Mouse (Mus musculus) lung, postnatal 25 days (tissue): Measurements from ENCODE around the gene Commd4.
"Not testable (repeated sequence)": the region's sequence is repeated elsewhere in the genome, so short reads cannot be mapped to it uniquely, and the experiment has no call there.

ENCODE experiments used
- DNase-seq: peaks from one replicate; pipeline ENCODE4 v3.0.0; 2022; ENCODE audit warnings: low spot score

Gene Commd4

GRCm38 (mm10) chr9:57158013-57158470 is at the start of gene Commd4:
TSS of gene Commd4 (minus strand) at chr9:57158331.
- peak; percentile 96 for DNase-seq

- DNase-seq, result no peak
Observed at GRCm38 (mm10) chr9:57206896-57207295, 48.8 kb upstream of the Commd4 start.

DNA sequence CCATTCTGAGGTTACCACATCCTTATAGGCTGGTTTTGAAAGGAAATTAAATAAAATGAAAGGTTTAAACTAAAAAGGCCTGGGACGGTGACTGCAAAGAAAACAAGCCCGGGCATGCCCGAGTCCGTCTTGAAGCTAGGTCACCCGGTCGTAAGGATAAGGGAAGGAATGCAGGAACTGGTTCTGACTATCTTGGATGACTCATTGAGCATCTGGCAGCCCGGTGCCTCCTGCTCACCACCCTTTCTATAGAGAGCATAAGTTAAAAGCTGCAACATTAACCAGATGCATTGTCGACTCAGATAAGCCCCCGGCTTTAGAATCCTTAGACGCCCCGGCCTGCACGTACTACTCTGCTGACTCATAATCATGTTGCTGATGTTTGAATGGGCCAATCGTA is 45.4 kb upstream of the Commd4 start:
- DNase-seq, result not testable (repeated sequence)

GRCm38 (mm10) chr9:57202981-57203380 is 44.9 kb upstream of the Commd4 start:
- DNase-seq, result no peak

DNA sequence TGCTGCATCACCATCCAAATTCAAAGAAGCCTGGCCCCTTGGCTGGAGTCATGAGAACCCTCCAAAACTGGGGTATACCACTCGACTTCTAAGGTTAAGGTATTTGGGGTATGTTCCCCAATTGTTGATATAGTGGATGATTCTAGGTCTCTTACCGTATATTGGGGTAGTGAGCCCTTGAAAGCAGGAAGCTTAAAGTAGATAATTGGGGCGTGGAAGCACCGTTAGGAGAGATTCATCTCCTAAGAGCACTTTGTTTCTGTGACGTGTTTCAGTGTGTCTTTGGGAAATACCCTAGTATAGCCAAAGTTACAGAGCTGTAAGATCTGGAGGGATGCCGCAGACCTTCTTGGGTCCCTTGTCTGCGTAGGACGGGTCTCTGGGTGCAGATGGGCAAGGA is 39.3 kb upstream of the Commd4 start:
- no peak for DNase-seq

DNA sequence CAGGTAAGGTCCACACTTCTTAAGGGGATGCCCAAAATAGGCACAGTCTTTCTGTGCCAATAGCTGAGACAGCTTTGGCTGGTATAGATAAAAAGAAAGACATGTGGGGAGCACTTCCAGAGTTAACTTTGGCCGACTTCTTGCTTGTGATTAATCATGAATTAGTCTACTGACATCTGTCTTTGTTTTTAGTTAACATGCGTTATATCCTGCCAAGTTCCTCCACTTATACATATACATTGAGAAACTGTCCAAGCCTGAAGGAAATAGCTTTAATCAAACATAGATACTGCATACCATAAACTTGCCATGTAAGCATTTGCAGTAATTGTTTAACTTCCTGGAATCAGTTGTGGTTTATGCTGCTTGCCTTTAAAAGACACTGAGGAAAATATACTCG is 38.6 kb upstream of the Commd4 start:
- no peak for DNase-seq

- no peak for DNase-seq
Observed at GRCm38 (mm10) chr9:57168411-57168810, 10.3 kb upstream of the Commd4 start.

DNA sequence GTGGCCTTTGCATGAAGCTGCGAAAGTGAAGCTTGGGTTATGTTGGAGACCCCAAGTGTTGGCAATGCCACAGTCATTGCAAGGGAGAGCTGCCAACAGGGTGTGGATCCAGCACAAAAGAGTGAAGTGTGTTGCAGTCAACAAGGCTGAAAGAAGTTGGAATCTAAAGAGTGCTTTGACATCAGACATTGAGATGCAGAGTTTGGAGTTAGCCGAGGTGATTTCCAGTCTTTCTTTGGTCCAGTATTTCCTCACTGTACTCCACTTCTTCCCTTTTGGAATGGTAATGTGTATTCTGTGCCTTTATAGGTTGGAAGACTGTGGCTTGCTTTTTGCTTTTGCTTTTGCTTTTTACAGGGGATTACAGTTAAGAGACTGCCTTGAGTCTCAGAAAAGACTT is 8.0 kb upstream of the Commd4 start:
- DNase-seq, result no peak

DNA sequence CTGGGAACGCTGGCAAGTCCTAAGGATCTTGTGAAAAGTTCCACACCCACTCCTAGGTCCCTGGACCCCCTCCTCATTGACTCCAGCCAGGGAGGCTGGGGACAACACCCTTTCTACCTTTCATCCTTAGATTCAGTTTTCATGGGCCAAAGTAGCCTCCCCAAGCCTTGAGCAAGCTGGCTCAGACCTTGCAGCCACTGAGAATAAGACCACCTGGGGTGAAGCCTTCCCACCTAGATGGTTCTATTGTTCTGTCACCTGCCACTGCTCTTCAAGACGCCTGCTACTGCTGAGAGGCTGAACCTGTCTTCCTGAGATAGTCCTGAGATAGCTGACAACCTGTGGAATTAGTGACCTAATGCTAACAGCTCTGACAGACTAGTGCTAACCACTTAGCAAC is 5.0 kb upstream of the Commd4 start:
- DNase-seq, result no peak

DNA sequence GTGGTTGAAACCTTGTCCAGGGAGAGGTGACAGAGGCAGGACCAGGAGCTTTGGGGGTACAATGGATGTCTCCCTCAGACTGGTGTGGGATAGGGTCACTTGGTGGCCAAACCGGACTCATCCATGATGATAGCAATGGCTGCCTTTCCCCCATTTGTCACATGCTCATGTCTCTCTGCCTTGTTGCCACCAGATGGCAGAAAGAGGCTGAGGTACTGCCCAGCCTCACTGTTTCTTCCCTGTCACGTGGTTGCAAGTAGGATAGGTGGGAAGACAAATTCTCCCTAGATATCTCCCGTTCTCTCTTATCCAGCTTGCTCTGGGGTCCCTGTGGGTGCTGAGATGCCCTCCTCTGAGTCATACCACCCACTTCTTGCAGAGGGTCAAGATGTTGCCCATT is 4.4 kb upstream of the Commd4 start:
- DNase-seq, result peak; percentile 14

GRCm38 (mm10) chr9:57158506-57158905 is 375 bp upstream of the Commd4 start:
- DNase-seq, result no peak

DNA sequence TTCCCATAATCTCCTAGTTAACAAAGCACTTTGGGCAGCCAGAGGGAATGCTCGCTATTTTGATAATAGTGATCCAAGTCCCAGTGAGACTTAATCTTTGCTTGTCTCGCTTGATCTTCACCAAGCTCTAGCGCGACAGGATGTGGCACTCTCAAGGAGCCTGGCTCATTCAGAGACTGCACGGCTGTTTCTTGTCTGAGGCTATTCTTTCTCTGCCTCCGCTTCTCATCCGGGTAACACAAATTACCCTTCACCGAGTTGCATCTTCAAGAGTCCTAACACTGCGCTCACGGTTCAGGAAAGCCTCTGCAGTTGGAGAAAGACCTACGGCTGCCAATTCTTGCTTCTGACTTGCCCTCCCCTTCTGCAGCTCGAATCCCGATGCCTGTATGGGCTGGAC is 632 bp downstream of the Commd4 start:
- DNase-seq, result no peak

GRCm38 (mm10) chr9:57156823-57157222 is 1.3 kb downstream of the Commd4 start:
- no peak for DNase-seq

DNA sequence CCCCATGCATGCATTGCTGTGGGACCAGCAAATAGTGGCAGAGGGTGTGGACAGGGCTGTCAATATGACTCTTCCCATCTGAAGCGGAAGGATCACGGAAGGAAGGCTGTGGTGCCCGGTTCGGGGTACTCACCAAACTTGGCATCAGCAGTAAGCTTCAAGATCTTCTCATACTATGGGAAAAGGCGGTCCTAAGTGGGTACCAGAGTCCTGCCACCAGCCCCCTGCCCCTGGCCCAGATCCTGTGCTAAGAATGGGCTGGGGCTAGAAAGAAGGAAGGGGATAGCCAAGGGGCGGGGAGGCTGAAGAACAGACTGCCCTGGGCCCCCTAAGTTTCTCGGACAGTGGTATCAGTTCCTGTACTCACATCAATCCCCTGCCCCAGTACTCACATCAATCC is 1.7 kb downstream of the Commd4 start:
- no peak for DNase-seq

- DNase-seq, result no peak
Observed at GRCm38 (mm10) chr9:57152331-57152730, 5.8 kb downstream of the Commd4 start.

- no peak for DNase-seq
Observed at GRCm38 (mm10) chr9:57150192-57150591, 7.9 kb downstream of the Commd4 start.

- no peak for DNase-seq
Observed at GRCm38 (mm10) chr9:57149021-57149420, 9.1 kb downstream of the Commd4 start.

GRCm38 (mm10) chr9:57148144-57148878 is 9.8 kb downstream of the Commd4 start, which contains the start of gene Neil1:
TSS of gene Neil1 (minus strand) at chr9:57148305.
- DNase-seq, result peak; percentile 94

DNA sequence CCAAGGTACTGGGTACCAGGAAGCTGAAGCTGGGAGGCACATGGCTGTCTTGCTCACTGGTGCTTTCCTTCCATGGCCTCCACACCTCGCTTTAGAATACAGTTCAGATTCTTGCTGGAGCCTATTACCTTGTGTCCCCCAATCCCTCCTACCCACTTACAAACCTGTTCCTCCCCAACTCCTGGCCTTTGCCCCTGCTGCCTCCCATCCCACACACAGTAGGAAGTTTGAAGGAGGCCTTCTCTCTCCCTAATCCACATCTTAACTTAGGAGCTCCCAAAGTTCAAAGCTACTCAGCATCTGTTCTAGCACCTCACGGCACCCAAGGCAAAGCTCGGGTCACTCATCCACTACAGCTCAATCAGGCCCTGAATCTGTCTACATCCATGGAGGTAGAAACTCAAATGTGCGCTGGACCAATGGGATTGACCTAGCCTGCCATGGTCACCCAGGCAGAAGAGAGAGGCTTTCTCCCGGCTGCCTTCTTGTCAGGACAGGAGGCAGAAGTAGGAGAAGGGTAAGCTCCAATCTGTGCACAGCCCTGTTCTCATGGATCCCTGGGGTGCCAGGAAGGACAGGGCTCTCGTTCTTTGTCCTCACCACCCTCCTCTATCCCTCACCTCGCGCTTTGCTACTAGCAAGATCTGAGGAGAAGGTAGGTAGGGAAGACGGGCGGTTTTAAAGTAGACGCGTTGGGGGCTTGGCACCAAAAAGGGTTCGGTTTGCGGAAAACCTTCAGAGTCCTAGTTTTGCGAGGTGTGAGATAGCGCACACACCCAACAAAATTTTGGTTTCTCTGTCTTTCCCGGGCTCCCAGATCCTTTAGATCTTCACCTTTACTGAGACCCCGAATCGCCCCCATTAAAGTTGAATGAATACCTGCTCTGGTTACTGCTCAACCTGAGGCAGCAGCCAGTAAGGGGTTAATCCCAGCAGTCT is 10.7 kb downstream of the Commd4 start:
- DNase-seq, result no peak

GRCm38 (mm10) chr9:57146451-57147066 is 11.6 kb downstream of the Commd4 start:
- no peak for DNase-seq

DNA sequence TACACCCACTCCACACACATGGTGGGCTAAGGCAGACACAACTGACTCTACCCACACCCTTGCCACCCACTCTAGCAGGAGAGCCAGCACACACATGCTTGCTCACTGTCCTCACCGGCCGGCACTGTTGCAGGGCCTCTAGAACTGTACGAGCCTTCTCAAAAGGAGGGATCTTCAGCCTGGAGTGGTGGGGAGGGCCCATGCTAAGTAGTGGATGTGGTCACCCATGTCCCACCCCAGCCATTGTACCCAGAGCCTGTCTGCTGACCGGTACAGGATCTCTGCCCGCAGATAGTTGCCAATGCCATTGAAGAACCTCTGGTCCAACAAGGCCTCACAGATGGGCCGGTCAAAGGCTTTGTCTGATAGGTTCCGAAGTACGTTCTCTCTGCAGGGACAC is 13.3 kb downstream of the Commd4 start:
- DNase-seq, result no peak

DNA sequence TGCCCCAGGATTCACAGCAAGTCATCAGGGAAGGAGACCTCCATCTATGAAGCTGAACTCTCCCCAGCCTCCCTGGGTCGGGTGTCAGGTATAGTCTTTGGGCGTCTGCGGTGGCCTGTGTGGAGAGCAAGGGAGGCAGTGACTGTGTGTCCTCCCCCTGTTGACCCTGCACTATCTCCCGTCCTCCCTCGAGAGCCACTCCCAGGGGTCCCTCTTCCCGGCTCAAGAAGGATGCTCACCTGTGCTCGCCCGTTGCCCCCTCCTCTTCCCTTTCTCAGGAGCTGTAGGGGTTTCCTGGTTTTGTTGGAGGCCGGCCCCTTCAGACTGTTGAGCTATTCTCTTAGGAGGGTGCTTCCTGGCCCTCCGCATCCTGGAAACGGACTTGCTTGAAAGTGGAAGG is 14.9 kb downstream of the Commd4 start:
- DNase-seq, result no peak
